Mouse (Mus musculus) c-Kit-positive CD71-positive TER-119-positive erythroid progenitor cells, embryonic 14.5 days (primary cell): ENCODE data around the gene Nme9.

Source experiments
- DNase-seq: peaks from one replicate; pipeline ENCODE4 v3.0.0-alpha.2; 2013; ENCODE audit warnings: low spot score

Nme9 gene

DNA sequence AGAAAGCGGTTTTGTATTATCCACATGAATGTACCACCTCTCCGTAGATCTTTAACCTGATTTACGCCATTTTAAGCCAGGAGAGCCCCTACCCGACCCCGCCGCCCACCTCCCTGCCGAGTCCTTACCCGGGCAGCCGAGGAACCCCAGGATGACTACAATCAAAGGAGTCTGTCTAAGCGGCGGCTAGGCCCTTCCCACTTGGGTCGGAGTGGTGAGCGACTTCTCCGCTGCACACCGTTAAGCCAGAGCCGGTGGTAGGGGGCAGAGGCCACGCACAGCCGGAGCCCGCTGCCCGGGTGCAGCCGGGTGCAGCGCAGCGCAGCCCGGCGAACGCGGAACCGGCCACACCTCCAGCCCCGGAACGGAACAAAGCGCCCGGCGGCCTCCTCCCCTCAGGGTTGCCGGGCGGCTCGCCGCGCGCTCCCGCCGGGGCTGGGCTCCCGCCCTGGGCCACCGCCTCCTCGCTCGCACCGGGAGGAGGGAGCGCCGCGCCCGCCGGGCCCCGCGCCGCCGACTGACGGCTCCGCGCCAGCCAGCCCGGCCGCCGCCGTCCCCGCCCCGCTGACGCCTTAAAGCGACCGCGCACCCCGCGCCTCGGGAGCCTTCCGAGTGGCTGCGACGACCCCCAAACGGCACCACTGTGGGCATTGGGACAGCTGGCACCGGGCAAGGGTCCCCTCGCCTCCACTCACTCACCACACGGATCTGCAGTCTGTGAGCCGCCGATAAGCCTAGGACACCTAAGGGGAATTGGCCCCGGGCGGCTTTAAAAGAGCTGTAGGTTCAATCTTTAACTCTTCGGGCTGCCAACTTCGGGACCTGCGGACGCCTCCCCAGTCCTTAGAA is 14.9 kb upstream of the Nme9 start:
- DNase-seq: peak; percentile 25

DNA sequence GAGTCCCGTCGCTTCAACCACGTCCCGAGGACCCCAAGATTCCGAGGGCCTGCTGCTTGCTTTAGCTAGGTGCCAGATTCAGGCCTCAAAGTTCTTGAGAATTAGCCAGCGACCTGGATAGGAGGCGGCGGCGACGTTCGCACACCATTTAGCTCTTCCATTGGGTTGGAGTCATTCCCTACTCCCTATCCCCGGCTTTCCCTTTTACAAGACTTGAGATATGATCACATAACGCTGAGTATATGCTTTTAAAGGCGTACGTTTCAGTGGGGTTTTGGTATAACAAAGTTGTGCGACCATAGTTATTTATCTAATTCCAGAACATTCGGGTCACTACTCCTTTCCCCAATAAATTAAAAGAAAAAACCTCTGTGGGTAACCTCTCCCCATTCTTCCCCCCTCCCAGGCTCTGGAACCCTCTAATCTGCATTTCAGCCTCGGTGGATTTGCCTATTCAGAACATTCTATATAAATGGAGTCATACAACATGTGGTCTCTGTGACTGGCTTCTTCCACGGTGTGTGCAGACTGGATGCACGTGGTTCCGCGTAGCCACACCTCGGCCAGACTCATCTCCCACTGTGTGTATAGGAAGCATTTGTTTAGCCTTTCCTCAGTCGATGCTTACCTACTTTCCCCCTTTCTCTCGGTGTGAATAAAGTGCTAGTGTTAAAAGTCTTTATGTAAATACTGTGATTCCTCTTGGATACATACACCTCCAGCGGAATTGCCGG is 14.1 kb upstream of the Nme9 start, which contains the start of gene Mras:
TSS of gene Mras (minus strand) at position 351 of the 734 bp plus-strand sequence.
- DNase-seq: no peak

DNA sequence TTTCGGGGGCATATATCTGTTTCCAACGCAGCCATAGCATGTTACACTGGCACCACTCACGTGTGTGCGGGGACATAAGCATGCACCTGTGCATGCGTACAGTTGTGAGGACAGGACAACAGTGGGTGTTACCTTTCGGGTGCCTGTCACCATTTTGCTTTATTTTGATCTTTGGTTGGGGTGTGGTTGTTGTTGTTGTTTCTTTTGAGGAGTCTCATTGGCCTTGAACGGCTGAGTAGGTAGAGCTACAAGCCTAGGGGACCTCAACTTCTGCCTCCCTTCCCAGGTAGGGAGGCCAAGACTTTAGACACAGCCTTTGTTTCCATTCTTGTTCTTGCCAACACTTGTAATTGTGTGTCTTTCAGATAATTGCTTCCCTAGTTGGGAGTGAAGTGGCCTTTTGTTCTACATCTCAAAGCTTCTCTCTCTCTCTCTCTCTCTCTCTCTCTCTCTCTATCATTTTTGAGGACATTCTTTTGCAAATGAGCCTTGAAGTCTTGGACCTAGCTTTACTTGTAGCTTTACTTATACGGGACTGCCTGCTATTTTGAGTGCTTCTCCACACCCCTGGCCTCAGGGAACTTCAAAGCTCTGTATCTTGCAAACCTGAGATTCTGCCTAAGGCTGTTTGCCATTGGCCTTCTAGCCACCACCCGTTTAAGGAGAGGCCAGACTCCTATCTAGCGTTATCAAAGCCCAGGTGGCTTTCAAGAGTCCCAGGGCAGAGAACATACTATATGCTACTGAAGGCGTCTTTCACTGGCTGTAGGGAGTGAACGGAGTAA is 13.3 kb upstream of the Nme9 start:
- no peak for DNase-seq

DNA sequence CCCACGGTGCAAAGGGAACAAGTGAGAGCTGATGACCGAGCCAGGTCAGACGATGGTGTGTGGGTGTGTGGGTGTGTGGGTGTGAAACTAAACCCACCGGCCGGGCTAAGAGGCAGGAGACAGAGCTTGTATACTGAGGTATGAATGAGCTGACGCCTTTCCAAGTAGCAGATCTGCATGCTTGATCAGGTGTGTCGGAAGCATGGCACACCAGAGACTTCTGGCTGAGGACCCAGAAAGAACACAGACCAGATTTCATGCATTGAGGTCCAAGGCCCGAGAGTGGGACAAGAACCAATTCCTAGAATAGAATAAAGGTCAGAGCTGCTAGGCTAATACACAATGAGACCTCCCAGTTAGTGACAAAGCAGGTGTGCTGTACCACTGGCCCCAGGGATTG is 12.2 kb upstream of the Nme9 start:
- DNase-seq: no peak

DNA sequence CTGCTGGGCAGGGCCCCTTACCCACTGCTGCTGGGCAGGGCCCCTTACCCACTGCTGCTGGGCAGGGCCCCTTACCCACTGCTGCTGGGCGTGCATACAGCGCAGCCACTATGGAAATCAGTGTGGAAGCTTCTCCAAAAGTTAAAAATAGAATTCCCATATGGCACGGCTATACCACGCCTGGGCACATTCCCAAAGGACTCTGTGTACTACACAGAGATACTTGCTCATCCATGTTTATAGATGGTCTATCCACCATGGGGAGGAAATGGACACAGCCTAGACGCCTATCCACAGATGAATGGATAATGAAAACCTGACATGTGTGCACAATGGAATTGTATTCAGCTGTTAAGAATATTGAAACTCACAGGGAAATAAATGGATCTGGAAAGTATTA is 10.3 kb upstream of the Nme9 start:
- DNase-seq: no peak

DNA sequence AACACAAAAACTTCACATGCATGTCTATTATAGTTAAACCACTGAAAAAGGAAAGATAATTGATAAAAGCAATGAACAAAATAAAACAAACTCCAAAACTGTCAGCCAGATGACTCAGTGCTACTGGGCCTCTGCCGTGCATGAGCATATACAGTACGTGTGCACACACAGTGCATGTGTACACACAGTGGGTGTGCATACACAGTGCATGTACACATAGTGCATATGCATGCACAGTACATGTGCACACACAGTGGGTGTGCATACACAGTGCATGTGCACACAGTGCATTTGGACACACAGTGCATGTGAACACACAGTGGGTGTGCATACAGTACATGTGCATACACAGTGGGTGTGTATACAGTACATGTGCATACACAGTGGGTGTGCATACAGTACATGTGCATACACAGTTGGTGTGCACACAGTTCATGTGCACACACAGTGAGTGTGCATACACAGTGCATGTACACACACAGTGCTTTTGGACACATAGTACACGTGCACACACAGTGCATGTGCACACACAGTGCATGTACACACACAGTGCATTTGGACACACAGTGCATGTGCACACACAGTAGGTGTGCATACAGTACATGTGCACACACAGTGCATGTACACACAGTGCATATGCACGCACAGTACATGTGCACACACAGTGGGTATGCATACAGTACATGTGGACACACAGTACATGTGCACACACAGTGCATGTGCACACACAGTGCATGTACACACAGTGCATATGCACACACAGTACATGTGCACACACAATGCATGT is 9.4 kb upstream of the Nme9 start:
- no peak for DNase-seq

DNA sequence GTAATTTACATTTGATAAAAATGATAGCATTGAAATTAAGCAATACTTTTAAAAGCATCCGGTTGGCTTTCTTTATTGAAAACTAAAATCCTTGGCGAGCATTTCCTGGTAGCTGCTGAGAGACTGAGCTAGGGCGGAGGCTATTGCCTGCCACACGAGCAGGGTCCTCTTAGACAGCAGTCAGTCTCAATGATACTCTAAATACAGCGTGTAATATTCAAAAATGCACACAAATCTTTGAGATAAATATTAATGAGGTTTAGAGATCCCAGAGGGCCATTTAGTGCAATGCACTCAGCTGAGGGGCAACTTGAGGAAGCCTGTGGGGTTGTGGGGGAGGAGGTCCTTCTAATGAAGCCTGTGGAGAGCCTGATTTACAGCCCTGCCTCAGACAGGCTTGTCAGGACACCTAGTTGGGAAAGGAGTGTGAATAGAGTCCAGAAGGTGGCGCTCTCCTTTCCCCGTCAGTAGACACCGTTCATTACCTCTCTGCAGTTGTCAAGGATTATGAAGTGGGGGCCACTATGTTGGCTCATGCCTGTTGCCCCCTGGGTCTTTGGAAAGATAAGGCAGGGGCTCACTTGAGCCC is 6.6 kb upstream of the Nme9 start:
- no peak for DNase-seq

DNA sequence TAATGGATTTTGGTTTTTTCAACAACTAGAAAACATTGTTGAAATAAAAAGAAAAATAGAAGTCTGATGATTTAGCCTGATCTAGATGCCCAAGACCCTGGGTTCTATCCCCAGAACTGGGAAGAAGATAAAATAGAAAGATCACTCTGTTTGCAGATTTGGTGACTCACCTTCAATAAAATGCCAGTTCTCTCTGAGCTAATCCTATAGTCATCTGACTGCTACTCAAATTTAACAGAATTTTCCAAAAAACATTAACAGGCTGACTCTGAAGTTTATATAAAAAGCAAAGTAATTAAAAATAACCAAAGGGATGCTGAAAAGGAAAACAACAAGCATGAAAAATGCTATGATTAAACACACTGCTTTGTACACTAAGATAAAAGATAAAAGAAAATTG is 5.0 kb upstream of the Nme9 start:
- DNase-seq: no peak

DNA sequence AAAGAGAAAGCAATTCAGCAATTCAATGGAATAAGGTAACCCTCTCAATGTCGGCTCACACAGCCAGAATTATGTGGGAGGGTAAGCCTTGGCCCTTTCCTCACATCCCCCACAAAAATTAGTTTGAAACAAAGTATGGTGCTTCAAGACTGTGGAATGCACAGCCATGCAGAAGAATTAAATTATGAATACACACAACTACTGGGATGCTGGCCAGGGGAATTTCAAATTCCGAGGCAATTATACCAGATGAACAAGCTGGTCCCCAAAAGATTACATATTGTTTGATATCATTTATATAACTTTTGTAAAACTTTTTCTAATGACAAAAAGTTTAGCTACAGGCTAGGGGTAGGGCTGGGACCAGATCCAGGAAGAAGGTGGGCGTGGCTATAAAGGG is 4.0 kb upstream of the Nme9 start:
- DNase-seq: no peak

DNA sequence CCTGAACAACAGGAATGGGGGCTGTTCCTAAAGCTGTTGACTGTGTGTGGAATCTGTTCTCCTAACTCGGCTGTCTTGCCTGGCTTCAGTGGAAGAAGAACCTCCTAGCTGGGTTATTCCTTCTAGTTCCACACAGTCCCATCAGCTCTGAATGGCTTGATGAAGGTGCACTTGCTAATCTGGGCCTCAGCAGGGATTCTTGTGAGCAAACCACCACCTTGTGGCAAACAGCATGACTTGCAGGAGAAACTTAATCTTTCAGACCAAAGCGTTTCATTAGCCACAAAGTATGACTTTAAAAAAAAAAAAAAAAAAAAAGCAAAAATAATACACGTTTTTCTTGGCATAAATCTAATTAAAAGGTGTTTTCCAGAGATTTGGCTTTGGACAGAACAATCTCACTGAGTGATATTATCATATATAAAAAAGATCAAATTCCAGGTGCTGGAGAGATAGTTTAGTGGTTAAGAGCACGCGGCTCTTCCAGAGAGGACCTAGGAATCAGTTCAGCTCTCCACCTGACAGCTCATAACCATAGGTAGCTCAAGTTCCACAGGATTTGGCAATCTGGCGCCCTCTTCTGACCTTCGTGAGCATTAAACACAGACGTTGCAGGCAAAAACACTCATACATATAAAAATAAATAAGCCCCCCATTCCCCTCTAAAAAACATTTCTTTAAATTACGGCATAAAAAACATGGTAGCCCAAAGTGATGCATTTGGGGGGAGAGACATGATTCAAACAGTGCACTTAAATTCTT is 1.2 kb upstream of the Nme9 start:
- DNase-seq: peak; percentile 30

DNA sequence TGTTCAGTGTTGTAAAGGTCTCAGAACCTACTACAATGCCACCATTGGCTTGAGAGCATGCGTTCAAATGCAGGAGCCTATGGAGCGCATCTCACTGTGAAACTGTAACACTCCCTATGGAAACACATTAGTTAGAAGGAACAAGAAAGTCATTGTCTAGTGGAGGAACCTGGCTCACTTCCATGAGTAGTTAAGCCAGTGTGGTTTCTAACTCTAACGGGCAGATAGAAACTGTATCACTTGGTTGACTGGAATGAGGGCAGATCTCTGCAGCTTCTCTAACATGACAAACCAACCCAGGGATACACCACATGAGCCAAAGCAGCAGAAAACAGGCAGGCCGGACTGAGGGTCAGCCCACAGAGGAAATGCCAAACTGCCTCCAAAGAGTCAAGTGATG is 2.9 kb downstream of the Nme9 start:
- DNase-seq: no peak

DNA sequence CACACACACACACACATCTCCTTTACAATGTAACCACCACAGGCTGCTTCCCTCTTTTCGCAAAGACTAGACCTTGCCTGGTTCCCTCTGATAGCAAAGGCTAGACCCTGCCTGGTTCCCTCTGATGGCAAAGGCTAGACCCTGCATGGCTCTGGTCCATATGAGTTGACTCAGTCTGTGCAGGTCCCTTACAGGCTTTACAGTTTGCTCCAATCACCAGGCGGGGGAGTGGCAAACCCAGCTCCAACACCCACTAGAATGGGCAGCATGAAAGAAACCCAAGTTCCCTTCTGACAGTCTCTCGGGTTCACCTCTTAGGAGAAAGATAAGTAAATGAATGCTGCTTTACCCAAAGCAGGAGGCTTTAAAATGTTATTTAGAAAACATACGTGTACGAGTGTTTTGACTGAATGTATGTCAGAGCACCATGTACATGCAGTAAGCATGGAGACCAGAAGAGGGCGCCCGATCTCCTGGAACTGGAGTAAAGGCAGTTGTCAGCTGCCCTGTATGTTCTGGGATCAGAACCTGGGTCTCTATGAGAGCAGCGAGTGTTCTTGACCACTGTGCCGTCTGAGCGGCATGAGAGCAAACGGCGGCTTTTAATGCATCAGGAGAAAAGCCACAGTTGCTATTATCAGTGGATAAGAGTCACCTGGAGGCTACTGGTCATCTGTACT is 7.4 kb downstream of the Nme9 start:
- peak; percentile 62 for DNase-seq

DNA sequence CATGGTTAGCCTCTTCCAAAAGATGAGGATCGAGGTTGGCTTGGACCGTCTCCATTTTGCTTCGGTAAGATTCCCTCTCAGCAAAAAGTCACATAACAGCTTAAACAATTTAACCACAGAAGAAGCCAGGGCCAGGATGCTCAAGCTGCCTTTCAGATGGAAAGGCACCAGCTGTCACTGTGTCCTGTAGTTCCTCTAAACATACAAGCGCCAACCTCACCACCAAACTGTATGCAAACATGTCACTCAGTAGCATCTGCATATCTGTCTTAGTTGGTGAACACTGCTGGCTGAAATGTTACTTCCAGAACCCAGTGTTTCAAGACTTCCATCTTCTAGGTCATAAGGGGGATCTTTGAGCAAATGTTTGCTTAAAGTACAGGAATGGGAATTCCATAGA is 8.5 kb downstream of the Nme9 start:
- no peak for DNase-seq

DNA sequence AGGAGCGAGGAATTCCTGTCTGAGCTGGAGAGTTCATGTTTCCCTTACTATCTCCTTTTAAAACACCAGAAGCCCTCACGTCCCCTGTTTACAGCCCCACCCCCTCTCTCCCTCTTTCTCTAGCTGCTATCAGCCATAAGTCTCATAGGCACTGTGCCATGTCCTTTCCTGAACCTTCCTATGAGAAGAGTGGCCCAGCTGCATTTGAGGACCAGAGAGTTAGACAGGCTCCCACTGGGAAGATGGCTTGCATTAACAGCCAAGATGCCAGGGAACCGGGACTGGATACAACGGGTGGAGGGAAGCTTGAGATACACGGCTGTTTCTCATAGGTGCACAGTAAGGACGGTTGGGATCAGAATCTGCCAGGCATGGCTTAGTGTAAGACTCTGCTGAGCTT is 13.6 kb downstream of the Nme9 start:
- no peak for DNase-seq

DNA sequence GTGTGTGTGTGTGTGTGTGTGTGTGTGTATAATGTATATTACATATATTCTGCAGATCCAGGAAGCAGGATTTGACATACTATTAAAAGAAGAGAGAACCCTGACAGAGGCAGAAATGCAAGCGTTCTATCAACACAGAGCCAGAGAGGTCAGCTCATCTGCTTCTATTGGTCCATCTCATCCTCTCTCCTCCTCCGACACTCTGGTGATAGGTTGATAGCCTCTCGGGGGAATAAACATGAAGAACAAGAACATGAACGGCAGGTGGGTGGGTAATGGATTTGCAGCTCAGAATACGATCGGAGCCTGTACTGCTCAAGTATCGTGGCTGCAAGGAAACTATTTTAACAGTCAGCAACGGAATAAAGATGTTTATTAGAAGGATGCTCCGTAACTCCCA is 17.3 kb downstream of the Nme9 start:
- no peak for DNase-seq

DNA sequence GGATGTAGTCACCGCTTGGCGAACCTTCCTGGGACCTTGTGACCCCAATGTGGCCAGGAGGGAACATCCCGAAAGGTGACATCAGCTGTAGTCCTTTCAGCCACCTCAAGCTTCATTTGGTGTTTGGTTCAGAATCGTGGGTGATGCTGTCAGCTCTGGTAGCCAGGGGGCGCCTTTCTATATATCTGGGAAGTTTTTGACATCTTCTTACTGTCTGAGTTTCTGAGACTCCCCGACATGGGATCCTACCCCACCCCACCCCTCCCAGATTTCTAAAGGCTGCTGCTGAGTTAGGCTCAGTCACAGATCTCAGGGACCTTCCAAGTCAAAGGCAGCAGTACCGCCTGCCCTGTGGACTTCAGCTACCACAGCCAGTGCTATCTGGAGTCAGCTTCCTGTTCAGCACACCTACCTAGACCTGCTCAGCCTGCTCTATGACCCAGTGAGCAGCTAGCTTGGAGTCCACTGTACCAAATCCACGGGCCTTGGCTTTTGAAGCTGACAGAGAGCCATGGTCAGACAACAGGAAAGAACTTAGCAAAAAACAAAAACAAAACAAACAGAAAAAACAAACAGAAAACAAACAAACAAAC is 18.5 kb downstream of the Nme9 start:
- peak; percentile 37 for DNase-seq

DNA sequence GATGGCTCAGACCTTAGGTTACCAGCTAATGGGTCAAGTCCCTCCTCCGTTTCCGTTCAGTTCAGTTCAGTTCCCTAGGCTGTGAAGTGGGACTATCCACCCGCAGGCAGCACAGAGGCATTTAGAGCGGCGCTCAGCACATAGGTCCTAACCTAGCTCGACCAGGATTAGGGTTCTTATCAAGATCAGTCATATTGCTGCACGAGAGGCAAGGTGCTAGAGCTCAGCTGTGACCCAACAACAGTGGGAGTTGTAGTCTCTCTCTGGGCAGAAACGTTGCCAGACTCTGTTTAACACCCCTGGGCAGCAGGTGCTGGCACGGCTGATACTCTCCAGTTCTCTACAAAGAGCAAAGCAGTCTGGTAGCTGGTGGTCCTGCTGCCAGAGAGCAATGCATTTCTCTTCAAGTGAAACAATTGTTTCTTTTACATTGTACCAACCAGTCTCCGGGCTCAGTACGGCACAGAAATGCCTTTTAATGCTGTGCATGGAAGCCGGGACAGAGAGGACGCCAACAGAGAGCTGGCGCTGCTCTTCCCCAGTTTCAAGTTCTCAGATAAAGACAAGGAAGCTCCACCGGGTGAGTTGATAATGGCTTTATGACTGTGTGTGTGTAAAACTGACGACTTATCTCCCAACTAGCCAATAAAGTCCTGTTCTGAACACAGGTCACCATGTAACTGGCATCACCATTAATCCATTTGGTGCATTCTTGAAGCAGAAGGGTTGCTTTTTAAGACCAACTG is 19.2 kb downstream of the Nme9 start:
- DNase-seq: peak; percentile 27

DNA sequence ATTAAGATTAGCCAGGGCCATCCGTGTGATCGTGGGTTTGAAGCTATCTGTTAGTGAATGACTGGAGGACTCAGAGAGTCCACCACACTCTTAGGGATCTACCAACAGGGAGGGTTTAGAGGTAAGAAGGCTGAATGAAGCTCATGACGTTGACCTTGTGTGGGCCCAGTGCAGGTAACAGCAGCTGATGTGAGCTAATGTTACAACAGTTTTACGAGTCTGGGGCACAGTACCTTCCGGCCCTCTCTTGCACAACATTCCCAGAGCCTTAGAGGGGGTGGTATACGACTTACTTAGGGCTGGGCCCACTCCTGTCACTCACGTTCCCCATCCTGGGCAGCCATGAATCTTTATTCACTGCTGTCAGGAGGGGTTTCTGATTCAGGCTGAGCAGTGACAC is 20.1 kb downstream of the Nme9 start:
- DNase-seq: no peak

DNA sequence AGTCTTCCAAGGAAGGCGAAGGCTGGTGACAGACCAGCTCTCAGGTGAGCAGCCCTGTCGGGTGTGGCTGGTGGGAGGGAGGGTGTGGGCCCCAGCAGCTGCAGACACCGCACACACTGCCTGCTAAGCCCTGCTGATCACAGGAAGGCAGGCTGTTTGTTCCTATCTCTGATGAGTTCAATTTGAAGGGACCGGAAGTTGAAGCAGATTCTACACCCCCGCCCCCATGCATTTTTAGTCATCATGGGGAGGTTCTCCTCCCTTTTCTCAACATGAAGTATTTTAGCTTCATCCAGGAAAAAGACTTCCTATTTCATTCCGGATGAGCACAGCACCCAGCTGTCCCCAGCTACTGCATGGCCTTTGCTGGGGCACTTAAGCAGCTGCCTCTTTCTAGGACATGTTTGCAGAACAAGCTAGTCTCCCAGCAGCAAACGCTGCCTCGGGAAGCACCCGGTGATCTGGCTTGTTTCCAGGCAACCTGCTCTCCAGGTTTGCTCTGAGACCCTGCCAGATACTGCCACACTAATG is 28.0 kb downstream of the Nme9 start:
- DNase-seq: no peak
